Mouse (Mus musculus): Measurements from ENCODE around the gene Mpnd.

DNA sequence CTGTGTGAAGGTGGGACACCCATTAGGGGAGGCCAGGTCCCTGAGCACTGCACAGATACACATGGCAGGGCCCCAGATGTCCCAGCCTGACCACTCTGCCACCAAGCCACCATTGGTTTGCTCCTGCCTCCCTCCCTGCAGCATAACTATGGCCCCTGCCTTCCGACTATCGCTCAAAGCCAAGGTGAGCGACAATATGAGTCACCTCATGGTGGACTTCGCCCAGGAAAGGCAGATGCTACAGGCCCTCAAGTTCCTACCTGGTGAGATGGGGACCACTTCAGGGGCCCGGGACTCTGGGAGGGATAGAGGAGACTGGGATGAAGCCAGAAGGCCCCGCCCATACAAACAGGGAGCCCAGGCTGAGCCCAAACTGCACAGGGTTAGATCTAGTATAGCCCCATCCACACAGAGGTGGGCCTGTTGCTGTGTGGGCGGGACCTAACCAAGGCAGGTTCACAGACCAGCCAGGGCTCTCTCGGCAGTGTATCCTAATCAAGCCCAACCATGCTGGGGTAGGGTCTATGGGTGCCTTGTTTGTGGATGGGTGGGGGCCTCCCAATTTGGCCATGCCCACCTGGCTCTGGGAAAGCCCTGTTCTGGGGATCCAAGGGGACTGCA, 15.1 kb upstream of the Mpnd start:
- no peak for TF ChIP-seq MAX (IDR thresholded peaks at IDR 0.05; ENCODE audit: low read length)
- no peak for TF ChIP-seq CHD2 (IDR thresholded peaks at IDR 0.05; ENCODE audit: low read length)
- TF ChIP-seq MYC (IDR thresholded peaks at IDR 0.05; ENCODE audit: low read depth, low read length): no peak
- no peak for TF ChIP-seq ZC3H11A (IDR thresholded peaks at IDR 0.05; ENCODE audit: low read depth, low read length)
- no peak for TF ChIP-seq SIN3A (IDR thresholded peaks at IDR 0.05; ENCODE audit: low read length)
- no peak for TF ChIP-seq EP300 (IDR thresholded peaks at IDR 0.05; ENCODE audit: low read length)
- TF ChIP-seq MXI1 (IDR thresholded peaks at IDR 0.05; ENCODE audit: low read depth, low read length): no peak
- TF ChIP-seq CTCF (conservative IDR thresholded peaks at IDR 0.05 in 1 of 2, IDR thresholded peaks at IDR 0.05 in 1 of 2; ENCODE audit: low read depth in 2 of 2, low read length in 2 of 2): no peak
- TF ChIP-seq MAFK (IDR thresholded peaks at IDR 0.05; ENCODE audit: insufficient replicate concordance, low read length): no peak
- no peak for TF ChIP-seq UBTF (IDR thresholded peaks at IDR 0.05; ENCODE audit: low read depth, low read length)
- no peak for TF ChIP-seq ETS1 (conservative IDR thresholded peaks at IDR 0.05; ENCODE audit: low read depth, low read length)
- TF ChIP-seq ZNF384 (IDR thresholded peaks at IDR 0.05; ENCODE audit: low read depth, low read length): no peak
- TF ChIP-seq TBP (conservative IDR thresholded peaks at IDR 0.05; ENCODE audit: low read depth, low read length): no peak
- TF ChIP-seq ELF1 (IDR thresholded peaks at IDR 0.05; ENCODE audit: low read depth, low read length): no peak
